Mouse (Mus musculus) CD4-positive, CD25-positive, alpha-beta regulatory T cell, adult 9 weeks (primary cell): ENCODE data around the gene Olfr780. TPM values are rescaled to one million over a fixed set of nuclear protein-coding genes. Genes with fewer than 3 reads are reported as not detected.

Experiments
- polyA plus RNA-seq: library from polyadenylated mRNA; unstranded; fragments of 100-300 nt; shearing (Covaris generic); gene quantifications from one replicate; pipeline ENCODE4 v1.2.1, GENCODE M21; 2017

The Olfr780 gene
- not detected for polyA plus RNA-seq

GRCm38 (mm10) chr10:129317817-129318216 is at the start of gene Olfr780:
Gene Olfr780, plus strand, starts transcription at chr10:129318117.

GRCm38 (mm10) chr10:129271081-129271535 is 46.8 kb upstream of the Olfr780 start, which contains the start of gene Olfr777:
Gene Olfr777, minus strand, starts transcription at chr10:129271485.

GRCm38 (mm10) chr10:129328554-129328953 is 10.6 kb downstream of the Olfr780 start, which contains the start of gene Olfr781:
Gene Olfr781, plus strand, starts transcription at chr10:129328854.

GRCm38 (mm10) chr10:129348550-129348949 is 30.6 kb downstream of the Olfr780 start, which contains the start of gene Olfr782:
Gene Olfr782, plus strand, starts transcription at chr10:129348850.

Other genes with a start within 250 kb of the Olfr780 start
- gene Olfr766-ps1, start 249.1 kb upstream of the Olfr780 start, polyA plus RNA-seq = not detected
- not detected for gene Olfr767, start 235.2 kb upstream of the Olfr780 start, polyA plus RNA-seq
- gene Olfr768, start 218.7 kb upstream of the Olfr780 start, polyA plus RNA-seq = not detected
- not detected for gene Olfr769, start 200.3 kb upstream of the Olfr780 start, polyA plus RNA-seq
- not detected for gene Olfr770, start 179.1 kb upstream of the Olfr780 start, polyA plus RNA-seq
- gene Olfr771, start 153.4 kb upstream of the Olfr780 start, polyA plus RNA-seq = not detected
- not detected for gene Olfr772, start 140.2 kb upstream of the Olfr780 start, polyA plus RNA-seq
- gene Olfr773, start 130.7 kb upstream of the Olfr780 start, polyA plus RNA-seq = not detected
- gene Olfr774, start 81.9 kb upstream of the Olfr780 start, polyA plus RNA-seq = not detected
- not detected for gene Olfr775, start 69.7 kb upstream of the Olfr780 start, polyA plus RNA-seq
- not detected for gene Olfr776, start 59.0 kb upstream of the Olfr780 start, polyA plus RNA-seq
- not detected for gene Olfr777, start 46.6 kb upstream of the Olfr780 start, polyA plus RNA-seq
- not detected for gene Olfr781, start 10.7 kb downstream of the Olfr780 start, polyA plus RNA-seq
- gene Olfr782, start 30.7 kb downstream of the Olfr780 start, polyA plus RNA-seq = not detected
- not detected for gene Olfr784, start 66.0 kb downstream of the Olfr780 start, polyA plus RNA-seq
- gene Olfr785, start 87.3 kb downstream of the Olfr780 start, polyA plus RNA-seq = not detected
- gene Olfr786, start 109.2 kb downstream of the Olfr780 start, polyA plus RNA-seq = not detected
- gene Olfr787, start 143.7 kb downstream of the Olfr780 start, polyA plus RNA-seq = not detected
- gene Olfr788, start 152.9 kb downstream of the Olfr780 start, polyA plus RNA-seq = not detected
- not detected for gene Olfr789, start 166.6 kb downstream of the Olfr780 start, polyA plus RNA-seq
- gene Olfr790, start 180.4 kb downstream of the Olfr780 start, polyA plus RNA-seq = not detected
- not detected for gene Olfr791, start 203.7 kb downstream of the Olfr780 start, polyA plus RNA-seq
- gene Olfr792, start 221.0 kb downstream of the Olfr780 start, polyA plus RNA-seq = not detected
- gene Olfr794, start 249.5 kb downstream of the Olfr780 start, polyA plus RNA-seq = not detected